Mouse (Mus musculus) CD8-positive naive resting alpha-beta T cell, adult 2 months (primary cell): ENCODE results near the gene Lnx2.

Experiments
- DNase-seq, 2 experiments: peaks; one replicate each; pipeline ENCODE4 v3.0.0; 2022; ENCODE audit warnings: low read depth in 2 of 2, low spot score in 2 of 2

Lnx2 gene

DNA sequence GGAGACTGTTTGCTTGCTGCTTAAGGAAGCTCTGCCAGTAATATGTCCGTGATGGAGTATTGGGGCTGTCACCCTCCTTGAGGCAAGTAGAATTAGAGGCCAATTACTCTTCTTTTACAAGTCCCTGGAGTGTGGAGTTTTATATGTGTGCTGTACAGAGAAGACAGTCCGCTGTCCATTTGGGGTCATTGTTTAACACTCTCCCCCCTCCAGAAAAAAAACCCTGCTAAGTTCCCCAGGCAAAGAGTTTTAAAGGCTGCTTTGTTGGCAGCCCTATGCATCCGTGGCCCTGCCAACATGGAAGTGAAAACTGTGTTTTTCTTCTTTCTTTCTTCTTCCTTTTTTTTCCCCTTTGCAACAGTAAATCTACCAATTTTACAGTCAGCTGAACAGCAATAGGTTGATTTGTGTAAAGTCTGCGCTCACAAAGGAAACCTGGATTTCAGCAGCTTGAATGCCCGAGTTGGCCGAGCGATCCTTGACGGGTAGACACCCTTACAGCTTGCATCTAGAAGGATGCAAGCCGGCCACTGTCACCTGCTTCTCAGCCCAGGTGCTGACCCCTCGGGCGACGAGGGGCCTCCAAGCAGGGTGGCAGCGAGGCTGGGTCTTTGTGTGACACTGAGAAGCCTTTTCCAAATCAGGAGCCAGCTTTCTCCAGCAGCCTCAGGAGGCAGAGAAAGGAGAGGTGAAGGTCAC, 107.5 kb downstream of the Lnx2 start:
- DNase-seq: no peak
